Mouse (Mus musculus): ENCODE measurements at regions not wholly inside any gene's neighbourhood (a gene's known extent, or its start where the extent isn't known, plus 50 kb on each side); places are given as distances from the start of the nearest gene placed in this dataset.

- WGBS: 86% methylated on average over 3 of the region's 3 CpGs
- no peak overlapping the region for H3K4me3 ChIP-seq
- H3K4me1 ChIP-seq (replicated peaks): peaks cover 16% of the 10 kb centered on the region
- H3K27me3 ChIP-seq: peaks cover 14% of the 10 kb centered on the region; the same call in 1 of the 2 replicates
- H3K4me2 ChIP-seq: no peak overlapping the region
- H3K9me3 ChIP-seq: no peaks in the 10 kb centered on the region
- H3K9ac ChIP-seq: no peak overlapping the region
- no peak for ATAC-seq (ENCODE audit: low FRiP score)
- H3K36me3 ChIP-seq: no peaks in the 10 kb centered on the region
- H3K27ac ChIP-seq: no peak overlapping the region
Measured at GRCm38 (mm10) chrX:11818634-11819033, 341.5 kb downstream of the Bcor start.

GRCm38 (mm10) chrX:11821165-11821564 lies 339.0 kb downstream of the Bcor start:
- no peak overlapping the region for H3K9ac ChIP-seq
- WGBS: 53% methylated on average over 2 of the region's 2 CpGs
- H3K4me1 ChIP-seq (replicated peaks): peaks cover 10% of the 10 kb centered on the region
- H3K4me3 ChIP-seq: no peak overlapping the region
- no peak overlapping the region for H3K4me2 ChIP-seq
- H3K27me3 ChIP-seq: peaks cover 16% of the 10 kb centered on the region; the same call in 1 of the 2 replicates
- no peak overlapping the region for H3K27ac ChIP-seq
- ATAC-seq (ENCODE audit: low FRiP score): no peak
- no peaks in the 10 kb centered on the region for H3K36me3 ChIP-seq
- no peaks in the 10 kb centered on the region for H3K9me3 ChIP-seq

DNA sequence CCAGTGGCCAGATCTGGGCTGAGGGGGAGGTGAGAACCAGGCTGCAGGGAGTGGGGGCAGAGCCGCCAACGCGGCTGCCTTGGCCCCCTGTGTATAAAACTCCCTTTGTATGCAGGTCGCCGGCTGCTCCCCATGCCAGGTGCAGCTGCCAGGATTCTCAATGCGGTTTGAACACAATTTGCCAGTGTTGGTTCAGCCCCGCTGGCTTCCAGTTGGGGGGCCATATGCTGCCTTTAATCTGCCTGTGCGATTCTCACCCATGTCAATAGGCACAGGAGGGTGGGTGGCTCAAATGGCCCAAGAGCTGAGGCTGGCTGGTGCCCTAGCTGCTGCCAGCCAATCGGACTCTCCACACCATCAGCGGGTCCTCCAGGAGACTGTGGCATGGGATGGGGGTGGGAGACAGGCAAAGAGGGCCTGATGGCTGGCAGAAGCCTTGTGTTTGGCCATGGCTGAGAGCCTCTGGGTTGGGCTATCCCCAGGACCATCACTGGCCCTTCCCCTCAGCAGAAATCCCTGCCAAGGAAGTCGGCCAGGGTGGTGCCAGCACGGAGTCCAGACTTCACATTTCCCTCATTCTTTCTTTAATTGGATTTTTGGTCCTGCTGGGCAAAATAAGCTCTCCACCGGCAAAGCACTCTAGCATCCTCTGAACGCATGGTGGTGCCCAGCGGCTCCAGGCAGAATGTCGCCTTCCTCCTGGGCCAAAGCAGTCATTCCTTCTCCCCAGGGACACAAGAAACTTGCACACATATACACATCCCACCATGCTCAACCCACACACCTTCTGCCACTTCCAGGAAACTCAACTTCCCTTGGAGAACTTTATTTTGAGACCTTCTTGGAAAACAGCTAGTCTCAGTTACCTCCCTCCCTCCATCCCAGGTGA lies 338.0 kb downstream of the Bcor start:
- H3K4me3 ChIP-seq: no peak overlapping the region
- no peak overlapping the region for H3K4me2 ChIP-seq
- no peaks in the 10 kb centered on the region for H3K36me3 ChIP-seq
- H3K27ac ChIP-seq: no peak overlapping the region; the same call in 1 of the 2 replicates
- peaks cover 17% of the 10 kb centered on the region for H3K4me1 ChIP-seq (replicated peaks)
- H3K9me3 ChIP-seq: no peaks in the 10 kb centered on the region
- peak; percentile 81 for ATAC-seq (ENCODE audit: low FRiP score)
- WGBS: 44% methylated on average over 16 of the region's 16 CpGs
- H3K9ac ChIP-seq: no peak overlapping the region
- peaks cover 16% of the 10 kb centered on the region; the same call in 1 of the 2 replicates for H3K27me3 ChIP-seq

- H3K4me2 ChIP-seq: no peak overlapping the region
- H3K4me1 ChIP-seq (replicated peaks): peaks cover 21% of the 10 kb centered on the region
- no peak overlapping the region for H3K27ac ChIP-seq
- H3K27me3 ChIP-seq: peaks cover 15% of the 10 kb centered on the region; the same call in 1 of the 2 replicates
- no peak overlapping the region for H3K9ac ChIP-seq
- no peaks in the 10 kb centered on the region for H3K9me3 ChIP-seq
- no peak overlapping the region for H3K4me3 ChIP-seq
- 97% methylated on average over 1 of the region's 1 CpGs for WGBS
- H3K36me3 ChIP-seq: no peaks in the 10 kb centered on the region
- no peak for ATAC-seq (ENCODE audit: low FRiP score)
Measured at GRCm38 (mm10) chrX:11825948-11826347, 334.2 kb downstream of the Bcor start.

DNA sequence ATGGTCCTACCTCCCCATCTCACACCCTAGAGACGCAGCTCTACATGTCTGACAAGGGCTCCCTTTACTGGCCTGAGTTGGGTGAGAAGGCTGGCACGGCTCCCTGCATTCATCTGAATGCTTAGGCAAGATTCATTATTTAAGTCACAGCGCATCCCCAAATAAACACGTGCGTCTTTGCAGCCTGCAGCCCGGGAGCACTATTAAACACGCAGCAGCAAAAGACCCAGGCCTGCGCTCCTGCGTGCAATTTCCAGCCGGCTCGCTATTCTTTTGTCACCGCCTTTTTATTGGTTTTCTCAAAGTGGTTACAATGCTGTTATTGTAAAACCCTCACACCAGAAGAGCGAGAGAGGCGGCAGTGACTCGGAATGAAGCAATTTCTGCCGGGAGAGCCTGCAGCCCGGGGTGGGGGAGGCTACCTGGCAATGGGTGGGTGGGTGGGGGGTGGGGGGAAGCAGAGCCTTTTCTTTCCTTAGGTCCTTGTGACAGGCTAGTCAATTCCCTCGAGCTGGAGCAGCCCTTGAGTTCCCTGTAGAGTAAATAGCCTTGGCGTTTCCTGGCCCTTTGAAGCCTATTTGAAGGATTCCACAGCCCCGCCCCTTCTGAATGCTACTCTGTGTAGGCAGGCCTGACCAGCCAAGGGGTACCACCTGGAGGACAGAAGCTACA lies 333.3 kb downstream of the Bcor start:
- H3K9ac ChIP-seq: no peak overlapping the region
- peak overlapping the region; percentile 25; the same call in 1 of the 2 replicates for H3K4me2 ChIP-seq
- H3K4me1 ChIP-seq (replicated peaks): peaks cover 15% of the 10 kb centered on the region
- peaks cover 14% of the 10 kb centered on the region; the same call in 1 of the 2 replicates for H3K27me3 ChIP-seq
- peak overlapping the region; percentile 74 for H3K27ac ChIP-seq
- WGBS: 19% methylated on average over 20 of the region's 20 CpGs
- no peak overlapping the region for H3K4me3 ChIP-seq
- ATAC-seq (ENCODE audit: low FRiP score): peak; percentile 62
- no peaks in the 10 kb centered on the region for H3K9me3 ChIP-seq
- H3K36me3 ChIP-seq: no peaks in the 10 kb centered on the region

- no peak for ATAC-seq (ENCODE audit: low FRiP score)
Measured at GRCm38 (mm10) chrX:11829411-11830002, 330.6 kb downstream of the Bcor start.

GRCm38 (mm10) chrX:11837566-11837965 lies 322.6 kb downstream of the Bcor start:
- Histone ChIP-seq H3K9me3 (no peaks in the 10 kb centered on the region), H3K4me3 (no peak overlapping the region), H3K4me1 (replicated peaks) (peaks cover 9% of the 10 kb centered on the region; the same call in 1 of the 2 replicates), H3K9ac (no peak overlapping the region), H3K27ac (no peak overlapping the region), H3K36me3 (no peaks in the 10 kb centered on the region), H3K27me3 (peaks cover 28% of the 10 kb centered on the region; the same call in 1 of the 2 replicates), H3K4me2 (no peak overlapping the region)
- ATAC-seq (ENCODE audit: low FRiP score): no peak
- 65% methylated on average over 5 of the region's 5 CpGs for WGBS

More at GRCm38 (mm10) chrX:11829411-11830002, 330.6 kb downstream of the Bcor start:
- Histone ChIP-seq H3K27ac (no peak overlapping the region), H3K9me3 (no peaks in the 10 kb centered on the region), H3K4me2 (no peak overlapping the region), H3K4me3 (no peak overlapping the region), H3K36me3 (no peaks in the 10 kb centered on the region), H3K27me3 (peaks cover 14% of the 10 kb centered on the region; the same call in 1 of the 2 replicates), H3K4me1 (replicated peaks) (peaks cover 11% of the 10 kb centered on the region; the same call in 1 of the 2 replicates), H3K9ac (no peak overlapping the region)
- 68% methylated on average over 12 of the region's 12 CpGs for WGBS

- peaks cover 31% of the 10 kb centered on the region; the same call in 1 of the 2 replicates for H3K27me3 ChIP-seq
- H3K36me3 ChIP-seq: no peaks in the 10 kb centered on the region
- ATAC-seq (ENCODE audit: low FRiP score): no peak
- H3K4me2 ChIP-seq: no peak overlapping the region
- no peak overlapping the region for H3K27ac ChIP-seq
- H3K4me1 ChIP-seq (replicated peaks): peaks cover 9% of the 10 kb centered on the region; the same call in 1 of the 2 replicates
- H3K9ac ChIP-seq: no peak overlapping the region
- H3K4me3 ChIP-seq: no peak overlapping the region
- no peaks in the 10 kb centered on the region for H3K9me3 ChIP-seq
- 62% methylated on average over 12 of the region's 12 CpGs for WGBS
Measured at GRCm38 (mm10) chrX:11839665-11840245, 320.4 kb downstream of the Bcor start.

DNA sequence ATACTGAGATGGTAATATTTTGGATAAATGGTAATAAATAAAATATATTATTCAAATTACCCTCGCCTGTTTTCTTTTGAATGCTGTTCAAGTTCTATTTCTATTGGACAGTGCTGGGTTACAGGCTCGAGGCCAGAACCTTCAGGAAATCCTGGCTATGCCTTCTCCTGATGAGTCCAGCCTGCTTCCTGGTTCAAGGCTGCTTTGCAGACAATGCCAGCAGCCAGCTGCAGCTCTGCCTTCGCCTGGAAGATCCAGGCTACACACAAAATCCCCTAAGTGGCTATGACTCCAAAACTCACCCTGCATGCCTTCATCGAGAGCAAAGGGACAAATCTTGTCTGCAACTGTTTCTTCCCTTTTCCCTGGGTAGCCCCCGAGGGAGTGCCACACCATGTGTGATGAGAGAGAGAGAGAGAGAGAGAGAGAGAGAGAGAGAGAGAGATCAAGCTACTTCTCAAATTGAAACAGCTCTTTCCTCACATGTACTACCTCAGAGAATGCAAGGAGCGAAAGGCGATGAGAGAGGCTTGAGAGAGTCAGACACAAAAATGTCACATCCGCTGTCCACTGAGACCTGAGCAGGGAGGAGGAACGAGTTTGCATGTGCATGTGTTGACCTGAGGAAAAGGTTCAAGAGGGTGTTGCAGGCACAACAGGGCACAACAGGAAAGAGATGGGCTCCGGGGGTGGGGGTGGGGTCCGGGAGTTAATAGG lies 319.7 kb downstream of the Bcor start:
- Histone ChIP-seq H3K36me3 (no peaks in the 10 kb centered on the region), H3K9ac (no peak overlapping the region), H3K4me3 (no peak overlapping the region), H3K27ac (no peak overlapping the region), H3K27me3 (peaks cover 27% of the 10 kb centered on the region; the same call in 1 of the 2 replicates), H3K4me1 (replicated peaks) (peaks cover 9% of the 10 kb centered on the region; the same call in 1 of the 2 replicates), H3K9me3 (no peaks in the 10 kb centered on the region), H3K4me2 (no peak overlapping the region)
- 58% methylated on average over 11 of the region's 11 CpGs for WGBS
- ATAC-seq (ENCODE audit: low FRiP score): no peak

- WGBS: 70% methylated on average over 2 of the region's 2 CpGs
Measured at GRCm38 (mm10) chrX:11845566-11845965, 314.6 kb downstream of the Bcor start.

GRCm38 (mm10) chrX:11855910-11856309 lies 304.2 kb downstream of the Bcor start:
- peaks cover 45% of the 10 kb centered on the region for H3K27me3 ChIP-seq
- H3K4me1 ChIP-seq (replicated peaks): peaks cover 14% of the 10 kb centered on the region
- 81% methylated on average over 4 of the region's 4 CpGs for WGBS
- ATAC-seq (ENCODE audit: low FRiP score): no peak
- no peak overlapping the region for H3K27ac ChIP-seq
- H3K9me3 ChIP-seq: no peaks in the 10 kb centered on the region
- H3K36me3 ChIP-seq: no peaks in the 10 kb centered on the region
- no peak overlapping the region for H3K4me2 ChIP-seq
- no peak overlapping the region for H3K9ac ChIP-seq
- H3K4me3 ChIP-seq: no peak overlapping the region

More at GRCm38 (mm10) chrX:11845566-11845965, 314.6 kb downstream of the Bcor start:
- Histone ChIP-seq H3K36me3 (no peaks in the 10 kb centered on the region), H3K4me1 (replicated peaks) (0 out of 2 replicates have a peak, but pooled peaks cover under 1% of the 10 kb centered on the region), H3K4me2 (no peak overlapping the region), H3K4me3 (no peak overlapping the region), H3K27ac (no peak overlapping the region), H3K27me3 (0 out of 2 replicates have a peak, but pooled peaks cover 9% of the 10 kb centered on the region), H3K9me3 (no peaks in the 10 kb centered on the region), H3K9ac (no peak overlapping the region)
- no peak for ATAC-seq (ENCODE audit: low FRiP score)
